Mouse (Mus musculus): ENCODE measurements around the gene Trim11. TPM values are rescaled to one million over a fixed set of nuclear protein-coding genes. Genes with fewer than 3 reads are reported as not detected.
A peak's percentile ranks its signal among the peaks of the same experiment; 100 is the strongest.

Trim11 gene
- polyA plus RNA-seq, 1 experiment: 22.6 TPM

GRCm38 (mm10) chr11:58989166-58989565 lies 11.3 kb downstream of the Trim11 start:
- Histone ChIP-seq H3K4me3 (ENCODE audit: insufficient read depth, low read length) (no peak overlapping the region), H3K27ac (ENCODE audit: insufficient read depth, low read depth, low read length) (no peak overlapping the region), H3K4me1 (ENCODE audit: control insufficient read depth, insufficient read depth, low read length) (peaks cover 2% of the 10 kb centered on the region; the same call in 1 of the 2 replicates)
- TF ChIP-seq CTCF (IDR thresholded peaks at IDR 0.05; ENCODE audit: low read depth, low read length): no peak

DNA sequence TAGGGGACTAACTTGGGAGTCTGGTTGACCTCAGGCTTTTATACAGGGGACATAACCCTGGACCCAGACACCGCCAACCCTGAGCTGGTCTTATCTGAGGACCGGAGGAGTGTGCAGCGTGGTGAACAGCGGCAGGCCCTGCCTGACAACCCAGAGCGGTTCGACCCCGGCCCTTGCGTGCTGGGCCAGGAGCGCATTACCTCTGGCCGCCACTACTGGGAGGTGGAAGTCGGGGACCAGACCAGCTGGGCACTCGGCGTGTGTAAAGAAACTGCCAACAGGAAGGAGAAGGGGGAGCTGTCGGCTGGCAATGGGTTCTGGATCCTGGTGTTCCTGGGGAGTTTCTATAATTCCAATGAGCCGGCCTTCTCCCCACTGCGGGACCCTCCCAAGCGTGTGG lies 12.2 kb downstream of the Trim11 start:
- Histone ChIP-seq H3K27ac (ENCODE audit: insufficient read depth, low read depth, low read length) (no peak overlapping the region), H3K4me3 (ENCODE audit: insufficient read depth, low read length) (no peak overlapping the region), H3K4me1 (ENCODE audit: control insufficient read depth, insufficient read depth, low read length) (peaks cover 2% of the 10 kb centered on the region; the same call in 1 of the 2 replicates)
- TF ChIP-seq CTCF (IDR thresholded peaks at IDR 0.05; ENCODE audit: low read depth, low read length) (no peak), POLR2A (IDR thresholded peaks at IDR 0.05; ENCODE audit: borderline replicate concordance, low read depth, low read length) (no peak)

DNA sequence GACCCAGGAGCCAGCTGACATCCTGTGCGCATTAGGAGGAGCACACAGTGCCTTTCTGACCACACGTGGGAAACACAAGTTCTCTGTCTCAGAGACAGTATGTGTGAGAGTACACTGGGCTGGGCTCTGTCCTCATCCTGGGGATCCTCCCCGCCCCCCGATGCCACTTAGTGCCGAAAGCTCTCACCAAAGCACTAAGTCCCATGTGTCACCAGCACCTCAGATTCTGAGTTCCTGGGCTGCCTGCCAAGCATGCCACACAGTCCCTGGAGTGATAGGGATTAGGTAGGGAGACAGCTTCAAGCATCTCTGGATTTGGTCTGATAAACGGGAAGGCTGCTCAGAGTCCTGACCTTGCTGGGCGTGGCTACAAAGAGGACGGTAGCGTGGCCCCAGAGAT lies 12.9 kb downstream of the Trim11 start:
- TF ChIP-seq POLR2A (IDR thresholded peaks at IDR 0.05; ENCODE audit: borderline replicate concordance, low read depth, low read length): no peak
- TF ChIP-seq CTCF (IDR thresholded peaks at IDR 0.05; ENCODE audit: low read depth, low read length): no peak
- no peak overlapping the region for H3K4me3 ChIP-seq (ENCODE audit: insufficient read depth, low read length)

GRCm38 (mm10) chr11:58991911-58992310 lies 14.0 kb downstream of the Trim11 start:
- Histone ChIP-seq H3K4me3 (ENCODE audit: insufficient read depth, low read length) (no peak overlapping the region), H3K4me1 (ENCODE audit: control insufficient read depth, insufficient read depth, low read length) (no peaks in the 10 kb centered on the region), H3K27ac (ENCODE audit: insufficient read depth, low read depth, low read length) (no peak overlapping the region)
- TF ChIP-seq POLR2A (IDR thresholded peaks at IDR 0.05; ENCODE audit: borderline replicate concordance, low read depth, low read length) (no peak), CTCF (IDR thresholded peaks at IDR 0.05; ENCODE audit: low read depth, low read length) (no peak)

More for the DNA sequence above, 12.9 kb downstream of the Trim11 start:
- no peak overlapping the region for H3K27ac ChIP-seq (ENCODE audit: insufficient read depth, low read depth, low read length)
- H3K4me1 ChIP-seq (ENCODE audit: control insufficient read depth, insufficient read depth, low read length): no peaks in the 10 kb centered on the region

GRCm38 (mm10) chr11:58993091-58993670 lies 15.3 kb downstream of the Trim11 start:
- no peak overlapping the region for H3K4me3 ChIP-seq (ENCODE audit: insufficient read depth, low read length)
- H3K4me1 ChIP-seq (ENCODE audit: control insufficient read depth, insufficient read depth, low read length): no peaks in the 10 kb centered on the region
- H3K27ac ChIP-seq (ENCODE audit: insufficient read depth, low read depth, low read length): no peak overlapping the region
- no peak for TF ChIP-seq CTCF (IDR thresholded peaks at IDR 0.05; ENCODE audit: low read depth, low read length)
- TF ChIP-seq POLR2A (IDR thresholded peaks at IDR 0.05; ENCODE audit: borderline replicate concordance, low read depth, low read length): no peak

- Histone ChIP-seq H3K4me3 (ENCODE audit: insufficient read depth, low read length) (peak overlapping the region; percentile 47), H3K4me1 (ENCODE audit: control insufficient read depth, insufficient read depth, low read length) (no peaks in the 10 kb centered on the region), H3K27ac (ENCODE audit: insufficient read depth, low read depth, low read length) (no peak overlapping the region)
- TF ChIP-seq CTCF (IDR thresholded peaks at IDR 0.05; ENCODE audit: low read depth, low read length): no peak
Measured at GRCm38 (mm10) chr11:58994337-58994826, 16.5 kb downstream of the Trim11 start.

GRCm38 (mm10) chr11:58995061-58995806 lies 17.3 kb downstream of the Trim11 start:
- no peaks in the 10 kb centered on the region for H3K4me1 ChIP-seq (ENCODE audit: control insufficient read depth, insufficient read depth, low read length)
- no peak for TF ChIP-seq CTCF (IDR thresholded peaks at IDR 0.05; ENCODE audit: low read depth, low read length)
- no peak for TF ChIP-seq POLR2A (IDR thresholded peaks at IDR 0.05; ENCODE audit: borderline replicate concordance, low read depth, low read length)
- H3K4me3 ChIP-seq (ENCODE audit: insufficient read depth, low read length): no peak overlapping the region
- no peak overlapping the region for H3K27ac ChIP-seq (ENCODE audit: insufficient read depth, low read depth, low read length)

DNA sequence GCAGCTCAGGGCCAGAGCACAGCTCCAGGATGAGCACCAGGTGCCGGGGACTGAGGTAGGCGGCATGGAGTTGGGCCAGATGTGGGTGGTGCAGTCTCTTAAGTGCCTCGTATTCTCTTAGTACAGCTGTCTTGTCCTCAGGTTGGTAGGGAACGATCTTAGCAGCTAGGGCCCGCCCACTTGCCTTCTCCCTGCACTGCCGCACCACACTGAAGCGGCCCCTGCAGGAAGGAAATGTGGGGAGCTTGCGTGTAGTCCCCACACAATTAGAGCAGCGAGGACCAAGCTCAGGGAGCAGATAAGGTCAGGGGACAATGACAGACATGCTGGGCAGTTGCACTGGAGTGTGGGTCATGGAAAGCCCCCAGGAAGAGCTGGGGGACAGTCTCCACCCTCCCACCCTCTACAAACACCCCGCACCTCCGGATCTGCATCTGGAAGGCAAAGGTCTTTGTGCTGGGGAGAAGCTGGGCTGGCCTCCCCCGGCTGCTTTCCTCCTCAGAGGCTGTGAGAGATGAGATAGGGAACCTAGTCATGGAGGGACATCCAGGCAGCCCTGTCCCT lies 18.0 kb downstream of the Trim11 start:
- H3K4me3 ChIP-seq (ENCODE audit: insufficient read depth, low read length): no peak overlapping the region

DNA sequence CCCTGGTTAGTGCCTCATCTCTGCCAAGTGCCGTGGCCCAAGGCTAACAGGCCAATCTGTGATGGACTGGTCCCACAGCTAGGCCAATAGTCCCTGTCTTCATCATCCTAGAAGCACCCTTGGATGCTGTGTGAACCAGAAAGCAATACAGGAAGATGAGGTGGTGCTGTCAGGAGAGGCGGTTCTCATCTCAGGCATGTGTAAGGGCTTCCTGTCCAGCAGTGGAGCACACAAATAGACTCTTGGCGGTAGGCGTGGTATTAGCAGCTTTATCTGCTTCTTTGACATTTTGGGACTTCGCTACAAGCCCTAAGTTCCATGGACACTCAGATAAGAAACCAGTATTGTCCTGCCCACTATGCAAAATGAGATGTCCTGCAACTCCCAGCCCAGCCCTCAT lies 19.6 kb downstream of the Trim11 start:
- Histone ChIP-seq H3K4me1 (ENCODE audit: control insufficient read depth, insufficient read depth, low read length) (no peaks in the 10 kb centered on the region), H3K27ac (ENCODE audit: insufficient read depth, low read depth, low read length) (no peak overlapping the region), H3K4me3 (ENCODE audit: insufficient read depth, low read length) (no peak overlapping the region)
- TF ChIP-seq POLR2A (IDR thresholded peaks at IDR 0.05; ENCODE audit: borderline replicate concordance, low read depth, low read length): no peak
- no peak for TF ChIP-seq CTCF (IDR thresholded peaks at IDR 0.05; ENCODE audit: low read depth, low read length)

More for the DNA sequence above, 18.0 kb downstream of the Trim11 start:
- TF ChIP-seq POLR2A (IDR thresholded peaks at IDR 0.05; ENCODE audit: borderline replicate concordance, low read depth, low read length) (no peak), CTCF (IDR thresholded peaks at IDR 0.05; ENCODE audit: low read depth, low read length) (no peak)
- H3K4me1 ChIP-seq (ENCODE audit: control insufficient read depth, insufficient read depth, low read length): no peaks in the 10 kb centered on the region
- no peak overlapping the region for H3K27ac ChIP-seq (ENCODE audit: insufficient read depth, low read depth, low read length)

- Histone ChIP-seq H3K4me1 (ENCODE audit: control insufficient read depth, insufficient read depth, low read length) (no peaks in the 10 kb centered on the region), H3K27ac (ENCODE audit: insufficient read depth, low read depth, low read length) (no peak overlapping the region), H3K4me3 (ENCODE audit: insufficient read depth, low read length) (no peak overlapping the region)
- TF ChIP-seq CTCF (IDR thresholded peaks at IDR 0.05; ENCODE audit: low read depth, low read length) (no peak), POLR2A (IDR thresholded peaks at IDR 0.05; ENCODE audit: borderline replicate concordance, low read depth, low read length) (no peak)
Measured at GRCm38 (mm10) chr11:58999158-58999557, 21.3 kb downstream of the Trim11 start.
